Mouse (Mus musculus) lung, embryonic 14.5 days (tissue): Measurements from ENCODE around the gene Gm17490. TPM values are rescaled to one million over a fixed set of nuclear protein-coding genes. Genes with fewer than 3 reads are reported as not detected.

Source experiments
- ATAC-seq: fragments of 200-750 bp; cut with Nextera tagmentation; 2 replicates; pipeline ENCODE4 v1.8.0; 2017; ENCODE audit warnings: mild to moderate bottlenecking, moderate TSS enrichment, moderate library complexity; ENCODE audit not compliant: insufficient read depth
- DNase-seq: peaks from one replicate; pipeline ENCODE4 v3.0.0-alpha.2; 2015
- H3K27ac ChIP-seq: fragments of 300-500 bp; sonication (generic); 2 replicates; pipeline ENCODE4 v1.5.1; 2014; ENCODE audit warnings: low read depth, mild to moderate bottlenecking, moderate library complexity
- H3K27me3 ChIP-seq: fragments of 300-500 bp; sonication (generic); 2 replicates; pipeline ENCODE4 v1.6.1; 2014; ENCODE audit warnings: low read length, control low read depth; ENCODE audit not compliant: insufficient read depth
- H3K36me3 ChIP-seq: fragments of 300-500 bp; sonication (generic); 2 replicates; pipeline ENCODE4 v1.6.1; 2014; ENCODE audit warnings: control low read depth; ENCODE audit not compliant: insufficient read depth
- H3K4me1 ChIP-seq: fragments of 300-500 bp; sonication (generic); 2 replicates; pipeline ENCODE4 v1.6.1; 2014; ENCODE audit warnings: antibody characterized with exemption, control low read depth; ENCODE audit not compliant: insufficient read depth
- H3K4me2 ChIP-seq: fragments of 300-500 bp; sonication (generic); 2 replicates; pipeline ENCODE4 v1.6.1; 2014; ENCODE audit warnings: mild to moderate bottlenecking
- H3K4me3 ChIP-seq: fragments of 300-500 bp; sonication (generic); 2 replicates; pipeline ENCODE4 v1.5.1; 2014; ENCODE audit warnings: low read depth, low read length
- H3K9ac ChIP-seq: fragments of 300-500 bp; sonication (generic); 2 replicates; pipeline ENCODE4 v1.6.1; 2014
- H3K9me3 ChIP-seq: fragments of 300-500 bp; sonication (generic); 2 replicates; pipeline ENCODE4 v1.6.1; 2016; ENCODE audit warnings: low read depth, low read length, control low read depth
- CTCF ChIP-seq: IDR thresholded peaks from 2 replicates; pipeline ENCODE4 v1.5.1; 2016; ENCODE audit warnings: antibody characterized with exemption, low read depth
- WGBS: fragments of 180-500 bp; shearing (Covaris S2); extraction: QIAGEN DNeasy Blood & Tissue Kit; methylation state at CpG from one replicate; pipeline ENCODE4 v1.1.7; 2014; 5-methylcytosine and 5-hydroxymethylcytosine counted together
- polyA plus RNA-seq: library from polyadenylated mRNA; unstranded; fragments of >200 nt; fragmentation: Nextera tagmentation; extraction: Ambion mirVana; gene quantifications from 2 replicates; pipeline ENCODE4 v1.2.1, GENCODE M21; 2014

Gm17490 gene
- polyA plus RNA-seq, 1 experiment from 2014 or later: not detected

- Histone ChIP-seq H3K9me3 (no peaks in the 10 kb centered on the region), H3K27me3 (no peaks in the 10 kb centered on the region), H3K27ac (no peak overlapping the region), H3K4me2 (no peak overlapping the region), H3K36me3 (peaks cover 8% of the 10 kb centered on the region; the same call in 1 of the 2 replicates), H3K4me3 (no peak overlapping the region), H3K9ac (no peak overlapping the region), H3K4me1 (no peaks in the 10 kb centered on the region)
- DNase-seq (no peak), ATAC-seq (no peak)
- no peak for TF ChIP-seq CTCF
- 86% methylated on average over 6 of the region's 6 CpGs for WGBS
These were observed 47.9 kb downstream of the Gm17490 start for GRCm38 (mm10) chr2:11578187-11578586.

Other genes starting within 250 kb of the Gm17490 start
- gene Pfkfb3, start 72.2 kb downstream of the Gm17490 start, polyA plus RNA-seq: 28.8 and 30.0 TPM in 2 replicates
- gene Rbm17, start 22.1 kb downstream of the Gm17490 start, polyA plus RNA-seq: 145 and 154 TPM in 2 replicates
- not detected in 2 replicates for gene Il2ra, start 16.5 kb upstream of the Gm17490 start, polyA plus RNA-seq
- 1.6 and 2.2 TPM in 2 replicates for gene Il15ra, start 79.0 kb upstream of the Gm17490 start, polyA plus RNA-seq
- gene Fbh1, start 151.3 kb upstream of the Gm17490 start, polyA plus RNA-seq: 113 and 117 TPM in 2 replicates
- gene Ankrd16, start 151.6 kb upstream of the Gm17490 start, polyA plus RNA-seq: 22.5 and 23.3 TPM in 2 replicates